Mouse (Mus musculus) heart, adult 10 weeks (tissue): ENCODE data around the gene Spag6l. TPM values are rescaled to one million over a fixed set of nuclear protein-coding genes. Genes with fewer than 3 reads are reported as not detected.

ENCODE experiments used
- polyA plus RNA-seq: library from polyadenylated mRNA; stranded (reverse); fragments of 350-450 nt; fragmentation: Illumina TruSeq; extraction: RNeasy Lipid Tissue Mini Kit (QIAGEN cat#74804); gene quantifications from one replicate; pipeline ENCODE4 v1.2.3, GENCODE M21; 2014; ENCODE audit warnings: low read depth, low replicate concordance

Gene Spag6l
- not detected for polyA plus RNA-seq

GRCm38 (mm10) chr16:16828757-16829615 lies at the start of gene Spag6l:
Gene Spag6l (minus strand): TSS chr16:16829456.

DNA sequence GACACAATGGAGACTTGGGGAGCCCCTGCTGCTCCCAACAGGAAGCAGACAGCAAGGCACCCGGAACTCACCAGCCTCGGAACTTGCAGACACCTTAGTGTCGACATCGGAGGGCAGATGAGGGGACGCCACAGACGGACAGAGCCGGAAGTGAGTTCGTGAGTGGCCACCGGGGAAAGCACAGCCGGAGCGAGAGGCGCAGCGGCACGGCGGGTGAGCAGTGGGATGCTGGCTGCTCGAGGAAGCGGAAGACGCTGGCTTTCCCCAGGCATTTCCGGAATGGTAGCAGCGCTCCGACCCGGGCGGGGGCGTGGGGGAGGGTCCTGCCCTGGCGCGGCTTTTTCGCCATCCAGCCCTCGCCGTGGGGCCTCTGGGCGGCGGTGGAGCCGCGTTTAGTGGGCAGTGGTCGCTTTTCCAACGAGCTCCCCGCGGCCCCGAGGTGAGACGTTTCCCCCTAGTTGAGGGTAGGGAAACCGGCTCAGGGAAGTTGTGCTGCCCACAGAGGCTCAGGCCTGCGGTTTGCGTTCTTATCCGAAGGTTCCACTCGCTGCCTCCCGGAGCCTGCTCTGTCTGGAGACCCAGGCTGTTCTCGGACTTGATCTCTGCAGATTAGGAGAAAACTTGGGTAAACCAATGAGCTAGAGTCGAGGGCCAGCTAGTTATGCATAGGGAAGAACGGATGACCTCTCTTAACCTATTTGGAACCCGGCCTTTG lies 41.5 kb upstream of the Spag6l start, which contains the start of the genes Top3b and Vpreb1:
TSS of gene Top3b (plus strand) at position 120 of the 715 bp plus-strand sequence.
TSS of gene Vpreb1 (minus strand) at position 227 of the 715 bp plus-strand sequence.

GRCm38 (mm10) chr16:16863978-16864377 lies 34.7 kb upstream of the Spag6l start, which contains the start of gene Igll1:
Gene Igll1 (minus strand): TSS chr16:16863985.

Other genes starting within 250 kb of the Spag6l start
- 14.7 TPM for gene Fgd4, start 228.9 kb downstream of the Spag6l start, polyA plus RNA-seq
- gene Olfr19, start 153.1 kb downstream of the Spag6l start, polyA plus RNA-seq: not detected
- gene Igll1, start 34.5 kb upstream of the Spag6l start, polyA plus RNA-seq: not detected
- 41.2 TPM for gene Top3b, start 41.3 kb upstream of the Spag6l start, polyA plus RNA-seq
- gene Vpreb1, start 41.4 kb upstream of the Spag6l start, polyA plus RNA-seq: not detected
- gene Ppm1f, start 67.0 kb upstream of the Spag6l start, polyA plus RNA-seq: 21.6 TPM
- gene Mapk1, start 153.9 kb upstream of the Spag6l start, polyA plus RNA-seq: 105 TPM
- 0.84 TPM for gene Ypel1, start 240.2 kb upstream of the Spag6l start, polyA plus RNA-seq